Mouse (Mus musculus) 416B (cell line): ENCODE measurements at regions not wholly inside any gene's neighbourhood (a gene's known extent, or its start where the extent isn't known, plus 50 kb on each side); places are given as distances from the start of the nearest gene placed in this dataset.

Experiments
- DNase-seq: peaks from one replicate; pipeline ENCODE4 v3.0.0; 2011; ENCODE audit warnings: low read depth

- DNase-seq: no peak
Measured at GRCm38 (mm10) chr11:111280769-111281168, 214.8 kb downstream of the Kcnj2 start.

- DNase-seq: no peak
Measured at GRCm38 (mm10) chr11:111281237-111282160, 215.5 kb downstream of the Kcnj2 start.

GRCm38 (mm10) chr11:111282283-111282682 lies 216.3 kb downstream of the Kcnj2 start:
- DNase-seq: no peak

GRCm38 (mm10) chr11:111290537-111290936 lies 224.6 kb downstream of the Kcnj2 start:
- DNase-seq: peak; percentile 8

- no peak for DNase-seq
Measured at GRCm38 (mm10) chr11:111296309-111296721, 230.4 kb downstream of the Kcnj2 start.

GRCm38 (mm10) chr11:111312802-111313201 lies 246.8 kb downstream of the Kcnj2 start:
- no peak for DNase-seq

- DNase-seq: no peak
Measured at GRCm38 (mm10) chr11:111313566-111313965, 247.6 kb downstream of the Kcnj2 start.

GRCm38 (mm10) chr11:111321576-111321975 lies 255.6 kb downstream of the Kcnj2 start:
- no peak for DNase-seq

- DNase-seq: no peak
Measured at GRCm38 (mm10) chr11:111324453-111325010, 258.6 kb downstream of the Kcnj2 start.

- no peak for DNase-seq
Measured at GRCm38 (mm10) chr11:111326915-111327314, 261.0 kb downstream of the Kcnj2 start.

- DNase-seq: no peak
Measured at GRCm38 (mm10) chr11:111328258-111328657, 262.3 kb downstream of the Kcnj2 start.

GRCm38 (mm10) chr11:111331592-111331991 lies 265.6 kb downstream of the Kcnj2 start:
- DNase-seq: no peak

- no peak for DNase-seq
Measured at GRCm38 (mm10) chr11:111333021-111333420, 267.1 kb downstream of the Kcnj2 start.

- no peak for DNase-seq
Measured at GRCm38 (mm10) chr11:111347562-111347961, 281.6 kb downstream of the Kcnj2 start.

- no peak for DNase-seq
Measured at GRCm38 (mm10) chr11:111350028-111350427, 284.1 kb downstream of the Kcnj2 start.

GRCm38 (mm10) chr11:111363363-111363762 lies 297.4 kb downstream of the Kcnj2 start:
- DNase-seq: no peak

- no peak for DNase-seq
Measured at GRCm38 (mm10) chr11:111377165-111377564, 311.2 kb downstream of the Kcnj2 start.

GRCm38 (mm10) chr11:111379842-111380241 lies 313.9 kb downstream of the Kcnj2 start:
- peak; percentile 11 for DNase-seq

- DNase-seq: no peak
Measured at GRCm38 (mm10) chr11:111398706-111399105, 332.7 kb downstream of the Kcnj2 start.

- no peak for DNase-seq
Measured at GRCm38 (mm10) chr11:111409266-111409665, 343.3 kb downstream of the Kcnj2 start.

- DNase-seq: no peak
Measured at GRCm38 (mm10) chr11:111424871-111425270, 358.9 kb downstream of the Kcnj2 start.

GRCm38 (mm10) chr11:111426715-111427114 lies 360.8 kb downstream of the Kcnj2 start:
- DNase-seq: no peak

GRCm38 (mm10) chr11:111442257-111442656 lies 376.3 kb downstream of the Kcnj2 start:
- DNase-seq: no peak
